Mouse (Mus musculus) cortical plate, adult 2 months (tissue): ENCODE results near the gene Kcmf1. TPM values are rescaled to one million over a fixed set of nuclear protein-coding genes. Genes with fewer than 3 reads are reported as not detected.
A peak's percentile ranks its signal among the peaks of the same experiment; 100 is the strongest.

Experiments
- H3K27ac ChIP-seq: fragments of 200-500 bp; 2 replicates; pipeline ENCODE4 v1.5.1; 2012; ENCODE audit warnings: low read length, control low read depth, inconsistent platforms; ENCODE audit not compliant: insufficient read depth
- H3K4me1 ChIP-seq: fragments of 200-500 bp; 2 replicates; pipeline ENCODE4 v1.6.1; 2011; ENCODE audit warnings: low read length; ENCODE audit not compliant: control insufficient read depth, insufficient read depth
- H3K4me3 ChIP-seq: fragments of 200-500 bp; 2 replicates; pipeline ENCODE4 v1.5.1; 2011; ENCODE audit warnings: mild to moderate bottlenecking, low read length, control low read depth; ENCODE audit not compliant: insufficient read depth
- CTCF ChIP-seq: fragments of 200-500 bp; IDR thresholded peaks from 2 replicates; pipeline ENCODE4 v1.5.1; 2011; ENCODE audit warnings: mild to moderate bottlenecking, control low read depth, low read length; ENCODE audit not compliant: insufficient read depth; ENCODE audit errors: extremely low read depth
- POLR2A ChIP-seq: fragments of 200-500 bp; IDR thresholded peaks from 2 replicates; pipeline ENCODE4 v1.6.1; 2011; ENCODE audit warnings: mild to moderate bottlenecking, low read length, control low read depth; ENCODE audit not compliant: insufficient read depth; ENCODE audit errors: extremely low read depth
- polyA plus RNA-seq: library from polyadenylated mRNA; depleted of rRNA; stranded (reverse); fragments of >200 nt; gene quantifications from 2 replicates; pipeline ENCODE4 v1.2.3, GENCODE M21; 2012

The Kcmf1 gene
- polyA plus RNA-seq, 1 experiment, result 80.4 TPM

GRCm38 (mm10) chr6:72825762-72826161 lies 74.0 kb downstream of the Kcmf1 start:
- no peak overlapping the region for H3K4me3 ChIP-seq
- H3K27ac ChIP-seq, result no peak overlapping the region
- H3K4me1 ChIP-seq, result no peaks in the 10 kb centered on the region; the same call in 1 of the 2 replicates
- TF ChIP-seq POLR2A, result no peak
- TF ChIP-seq CTCF, result no peak

GRCm38 (mm10) chr6:72824971-72825737 lies 74.6 kb downstream of the Kcmf1 start:
- Histone ChIP-seq H3K4me1 (no peaks in the 10 kb centered on the region; the same call in 1 of the 2 replicates), H3K27ac (no peak overlapping the region), H3K4me3 (peak overlapping the region; percentile 13; the same call in 1 of the 2 replicates)
- TF ChIP-seq POLR2A, result no peak
- TF ChIP-seq CTCF, result no peak

GRCm38 (mm10) chr6:72813456-72813855 lies 86.3 kb downstream of the Kcmf1 start:
- H3K4me3 ChIP-seq, result no peak overlapping the region
- no peak overlapping the region for H3K27ac ChIP-seq
- H3K4me1 ChIP-seq, result no peaks in the 10 kb centered on the region
- no peak for TF ChIP-seq CTCF

- Histone ChIP-seq H3K4me3 (no peak overlapping the region), H3K27ac (no peak overlapping the region), H3K4me1 (no peaks in the 10 kb centered on the region)
- TF ChIP-seq CTCF (no peak), POLR2A (no peak)
Observed at GRCm38 (mm10) chr6:72810248-72810647, 89.5 kb downstream of the Kcmf1 start.

- H3K4me1 ChIP-seq, result no peaks in the 10 kb centered on the region
- TF ChIP-seq POLR2A, result no peak
- no peak for TF ChIP-seq CTCF
- H3K27ac ChIP-seq, result no peak overlapping the region
- H3K4me3 ChIP-seq, result no peak overlapping the region
Observed at GRCm38 (mm10) chr6:72809522-72810149, 90.1 kb downstream of the Kcmf1 start.

- Histone ChIP-seq H3K27ac (no peak overlapping the region), H3K4me1 (no peaks in the 10 kb centered on the region), H3K4me3 (no peak overlapping the region)
- TF ChIP-seq POLR2A, result no peak
Observed at GRCm38 (mm10) chr6:72808342-72808741, 91.4 kb downstream of the Kcmf1 start.

- H3K27ac ChIP-seq, result no peak overlapping the region
- H3K4me3 ChIP-seq, result no peak overlapping the region
- H3K4me1 ChIP-seq, result no peaks in the 10 kb centered on the region
- TF ChIP-seq POLR2A (no peak), CTCF (no peak)
Observed at GRCm38 (mm10) chr6:72803669-72804068, 96.1 kb downstream of the Kcmf1 start.

- Histone ChIP-seq H3K4me3 (no peak overlapping the region), H3K4me1 (no peaks in the 10 kb centered on the region), H3K27ac (no peak overlapping the region)
- TF ChIP-seq CTCF, result no peak
- no peak for TF ChIP-seq POLR2A
Observed at GRCm38 (mm10) chr6:72802119-72802518, 97.7 kb downstream of the Kcmf1 start.

- Histone ChIP-seq H3K4me1 (no peaks in the 10 kb centered on the region), H3K4me3 (no peak overlapping the region), H3K27ac (no peak overlapping the region)
- TF ChIP-seq CTCF (no peak), POLR2A (no peak)
Observed at GRCm38 (mm10) chr6:72800641-72801040, 99.1 kb downstream of the Kcmf1 start.

GRCm38 (mm10) chr6:72797763-72798162 lies 102.0 kb downstream of the Kcmf1 start:
- TF ChIP-seq POLR2A (no peak), CTCF (no peak)
- no peak overlapping the region for H3K27ac ChIP-seq
- no peak overlapping the region for H3K4me3 ChIP-seq
- no peaks in the 10 kb centered on the region for H3K4me1 ChIP-seq

GRCm38 (mm10) chr6:72795444-72795843 lies 104.3 kb downstream of the Kcmf1 start:
- no peak overlapping the region for H3K4me3 ChIP-seq
- no peak overlapping the region for H3K27ac ChIP-seq
- TF ChIP-seq POLR2A (no peak), CTCF (no peak)
- H3K4me1 ChIP-seq, result no peaks in the 10 kb centered on the region
